Mouse (Mus musculus) hindbrain, embryonic 16.5 days (tissue): Measurements from ENCODE around the gene Sh3bgr. TPM values are rescaled to one million over a fixed set of nuclear protein-coding genes. Genes with fewer than 3 reads are reported as not detected.

ENCODE experiments used
- ATAC-seq: fragments of 200-750 bp; cut with Nextera tagmentation; 2 replicates; pipeline ENCODE4 v1.8.0; 2017; ENCODE audit warnings: moderate TSS enrichment, moderate library complexity
- H3K27ac ChIP-seq: fragments of 300-500 bp; sonication (generic); 2 replicates; pipeline ENCODE4 v1.5.1; 2014; ENCODE audit warnings: low read depth, mild to moderate bottlenecking, control low read depth, low read length, moderate library complexity
- H3K27me3 ChIP-seq: fragments of 300-500 bp; sonication (generic); replicated peaks from 2 replicates; pipeline ENCODE4 v1.6.1; 2014; ENCODE audit warnings: low read length; ENCODE audit not compliant: control insufficient read depth, insufficient read depth
- H3K36me3 ChIP-seq: fragments of 300-500 bp; sonication (generic); 2 replicates; pipeline ENCODE4 v1.6.1; 2014; ENCODE audit warnings: mild to moderate bottlenecking, low read length, moderate library complexity, mixed read lengths; ENCODE audit not compliant: control insufficient read depth, insufficient read depth
- H3K4me1 ChIP-seq: fragments of 300-500 bp; sonication (generic); 2 replicates; pipeline ENCODE4 v1.6.1; 2014; ENCODE audit warnings: low read depth, low read length; ENCODE audit not compliant: control insufficient read depth, insufficient read depth
- H3K4me2 ChIP-seq: fragments of 300-500 bp; sonication (generic); 2 replicates; pipeline ENCODE4 v1.6.1; 2014; ENCODE audit warnings: mild to moderate bottlenecking, low read length, control low read depth, moderate library complexity
- H3K4me3 ChIP-seq: fragments of 300-500 bp; sonication (generic); 2 replicates; pipeline ENCODE4 v1.5.1; 2014; ENCODE audit warnings: mild to moderate bottlenecking, low read length, control low read depth, moderate library complexity
- H3K9ac ChIP-seq: fragments of 300-500 bp; sonication (generic); 2 replicates; pipeline ENCODE4 v1.6.1; 2014; ENCODE audit warnings: low read depth, mild to moderate bottlenecking, control low read depth, low read length, moderate library complexity
- H3K9me3 ChIP-seq: fragments of 300-500 bp; sonication (generic); 2 replicates; pipeline ENCODE4 v1.6.1; 2014; ENCODE audit warnings: mild to moderate bottlenecking, low read length, moderate library complexity; ENCODE audit not compliant: control insufficient read depth
- WGBS: fragments of 180-500 bp; shearing (Covaris S2); extraction: QIAGEN DNeasy Blood & Tissue Kit; methylation state at CpG from one replicate; pipeline ENCODE4 v1.1.7; 2014; 5-methylcytosine and 5-hydroxymethylcytosine counted together
- polyA plus RNA-seq: library from polyadenylated mRNA; unstranded; fragments of >200 nt; fragmentation: Nextera tagmentation; extraction: Ambion mirVana; gene quantifications from 2 replicates; pipeline ENCODE4 v1.2.1, GENCODE M21; 2015

The Sh3bgr gene
- polyA plus RNA-seq, 1 experiment from 2014 or later: 1.8 TPM

GRCm38 (mm10) chr16:96229044-96229555, 28.9 kb downstream of the Sh3bgr start:
- H3K4me1 ChIP-seq: no peaks in the 10 kb centered on the region
- WGBS: 38% methylated on average over 8 of the region's 8 CpGs
- no peak overlapping the region for H3K4me3 ChIP-seq
- H3K27ac ChIP-seq: no peak overlapping the region
- H3K4me2 ChIP-seq: no peak overlapping the region
- no peaks in the 10 kb centered on the region for H3K36me3 ChIP-seq
- no peaks in the 10 kb centered on the region for H3K9me3 ChIP-seq
- no peak overlapping the region for H3K9ac ChIP-seq
- H3K27me3 ChIP-seq: no peaks in the 10 kb centered on the region
- ATAC-seq: no peak

GRCm38 (mm10) chr16:96230411-96230810, 30.2 kb downstream of the Sh3bgr start:
- Histone ChIP-seq H3K9ac (no peak overlapping the region), H3K27ac (no peak overlapping the region), H3K36me3 (no peaks in the 10 kb centered on the region), H3K4me1 (no peaks in the 10 kb centered on the region; the same call in 1 of the 2 replicates), H3K9me3 (no peaks in the 10 kb centered on the region), H3K4me2 (no peak overlapping the region), H3K27me3 (no peaks in the 10 kb centered on the region), H3K4me3 (no peak overlapping the region)
- WGBS: 29% methylated on average over 11 of the region's 11 CpGs
- peak; percentile 73 for ATAC-seq

GRCm38 (mm10) chr16:96231251-96231650, 31.0 kb downstream of the Sh3bgr start:
- H3K36me3 ChIP-seq: no peaks in the 10 kb centered on the region
- no peak for ATAC-seq
- no peak overlapping the region for H3K9ac ChIP-seq
- H3K9me3 ChIP-seq: no peaks in the 10 kb centered on the region
- H3K27ac ChIP-seq: no peak overlapping the region
- no peak overlapping the region for H3K4me2 ChIP-seq
- H3K4me1 ChIP-seq: peaks cover 2% of the 10 kb centered on the region
- no peaks in the 10 kb centered on the region for H3K27me3 ChIP-seq
- H3K4me3 ChIP-seq: no peak overlapping the region
- 95% methylated on average over 4 of the region's 4 CpGs for WGBS

- no peaks in the 10 kb centered on the region for H3K9me3 ChIP-seq
- no peak overlapping the region for H3K9ac ChIP-seq
- 85% methylated on average over 8 of the region's 8 CpGs for WGBS
- no peak overlapping the region for H3K4me2 ChIP-seq
- peaks cover 2% of the 10 kb centered on the region for H3K4me1 ChIP-seq
- H3K36me3 ChIP-seq: no peaks in the 10 kb centered on the region
- H3K27ac ChIP-seq: no peak overlapping the region
- no peaks in the 10 kb centered on the region for H3K27me3 ChIP-seq
- H3K4me3 ChIP-seq: no peak overlapping the region
- ATAC-seq: no peak
Measured at GRCm38 (mm10) chr16:96231974-96232373, 31.7 kb downstream of the Sh3bgr start.

GRCm38 (mm10) chr16:96233996-96234395, 33.7 kb downstream of the Sh3bgr start:
- no peak for ATAC-seq
- Histone ChIP-seq H3K9me3 (no peaks in the 10 kb centered on the region), H3K9ac (no peak overlapping the region), H3K27me3 (no peaks in the 10 kb centered on the region), H3K4me2 (no peak overlapping the region), H3K4me3 (no peak overlapping the region), H3K36me3 (no peaks in the 10 kb centered on the region), H3K4me1 (peaks cover 2% of the 10 kb centered on the region), H3K27ac (no peak overlapping the region)
- 88% methylated on average over 8 of the region's 8 CpGs for WGBS

- peak within 1 kb of the TSS; percentile 32 for H3K27ac ChIP-seq
- WGBS: 57% methylated on average over 17 of the region's 17 CpGs
- H3K4me2 ChIP-seq: peak within 1 kb of the TSS; percentile 25
- peak within 1 kb of the TSS; percentile 2; the same call in 1 of the 2 replicates for H3K9ac ChIP-seq
- peak; percentile 48 for ATAC-seq
- H3K9me3 ChIP-seq: no peaks in the 10 kb centered on the region
- peaks cover 2% of the 10 kb centered on the region for H3K4me1 ChIP-seq
- H3K36me3 ChIP-seq: no peaks in the 10 kb centered on the region
- no peak within 1 kb of the TSS for H3K4me3 ChIP-seq
- no peaks in the 10 kb centered on the region for H3K27me3 ChIP-seq
Measured at GRCm38 (mm10) chr16:96235366-96235970, 35.2 kb downstream of the Sh3bgr start, which contains the start of gene B3galt5. Gene B3galt5, plus strand, starts transcription at chr16:96235801.

- H3K36me3 ChIP-seq: no peaks in the 10 kb centered on the region
- H3K9me3 ChIP-seq: peaks cover 3% of the 10 kb centered on the region; the same call in 1 of the 2 replicates
- H3K4me3 ChIP-seq: no peak overlapping the region
- no peaks in the 10 kb centered on the region for H3K27me3 ChIP-seq
- WGBS: 80% methylated on average over 6 of the region's 6 CpGs
- no peak overlapping the region for H3K9ac ChIP-seq
- no peak for ATAC-seq
- no peak overlapping the region for H3K4me2 ChIP-seq
- no peak overlapping the region for H3K27ac ChIP-seq
- H3K4me1 ChIP-seq: no peaks in the 10 kb centered on the region
Measured at GRCm38 (mm10) chr16:96244496-96244895, 44.2 kb downstream of the Sh3bgr start.

GRCm38 (mm10) chr16:96249635-96250034, 49.4 kb downstream of the Sh3bgr start:
- WGBS: 56% methylated on average over 7 of the region's 7 CpGs
- peak; percentile 82 for ATAC-seq

GRCm38 (mm10) chr16:96252146-96252545, 51.9 kb downstream of the Sh3bgr start:
- no peaks in the 10 kb centered on the region for H3K4me1 ChIP-seq
- H3K36me3 ChIP-seq: no peaks in the 10 kb centered on the region
- no peak overlapping the region for H3K9ac ChIP-seq
- H3K27ac ChIP-seq: no peak overlapping the region
- H3K4me2 ChIP-seq: no peak overlapping the region
- WGBS: 89% methylated on average over 1 of the region's 1 CpGs
- H3K4me3 ChIP-seq: no peak overlapping the region
- peaks cover 3% of the 10 kb centered on the region; the same call in 1 of the 2 replicates for H3K9me3 ChIP-seq
- ATAC-seq: no peak
- H3K27me3 ChIP-seq: no peaks in the 10 kb centered on the region

More at GRCm38 (mm10) chr16:96249635-96250034, 49.4 kb downstream of the Sh3bgr start:
- peaks cover 3% of the 10 kb centered on the region; the same call in 1 of the 2 replicates for H3K9me3 ChIP-seq
- no peaks in the 10 kb centered on the region for H3K4me1 ChIP-seq
- H3K36me3 ChIP-seq: no peaks in the 10 kb centered on the region
- no peaks in the 10 kb centered on the region for H3K27me3 ChIP-seq
- H3K4me3 ChIP-seq: no peak overlapping the region
- H3K27ac ChIP-seq: no peak overlapping the region
- no peak overlapping the region for H3K9ac ChIP-seq
- H3K4me2 ChIP-seq: no peak overlapping the region
